Mouse (Mus musculus) forebrain, embryonic 16.5 days (tissue): ENCODE data around the gene Slc12a5. TPM values are rescaled to one million over a fixed set of nuclear protein-coding genes. Genes with fewer than 3 reads are reported as not detected.

Experiments used
- ATAC-seq: fragments of 200-750 bp; cut with Nextera tagmentation; 2 replicates; pipeline ENCODE4 v1.8.0; 2017; ENCODE audit warnings: mild to moderate bottlenecking, moderate library complexity
- H3K27ac ChIP-seq: fragments of 300-500 bp; sonication (generic); 2 replicates; pipeline ENCODE4 v1.5.1; 2014; ENCODE audit warnings: low read length, control low read depth
- H3K27me3 ChIP-seq: fragments of 300-500 bp; sonication (generic); replicated peaks from 2 replicates; pipeline ENCODE4 v1.6.1; 2014; ENCODE audit warnings: low read length; ENCODE audit not compliant: control insufficient read depth, insufficient read depth
- H3K36me3 ChIP-seq: fragments of 300-500 bp; sonication (generic); 2 replicates; pipeline ENCODE4 v1.6.1; 2014; ENCODE audit not compliant: control insufficient read depth, insufficient read depth
- H3K4me1 ChIP-seq: fragments of 300-500 bp; sonication (generic); replicated peaks from 2 replicates; pipeline ENCODE4 v1.6.1; 2014; ENCODE audit warnings: low read length; ENCODE audit not compliant: control insufficient read depth, insufficient read depth
- H3K4me2 ChIP-seq: fragments of 300-500 bp; sonication (generic); 2 replicates; pipeline ENCODE4 v1.6.1; 2014; ENCODE audit warnings: mild to moderate bottlenecking, low read length, control low read depth
- H3K4me3 ChIP-seq: fragments of 300-500 bp; sonication (generic); replicated peaks from 2 replicates; pipeline ENCODE4 v1.5.1; 2014; ENCODE audit warnings: mild to moderate bottlenecking, low read length, control low read depth
- H3K9ac ChIP-seq: fragments of 300-500 bp; sonication (generic); replicated peaks from 2 replicates; pipeline ENCODE4 v1.6.1; 2014; ENCODE audit warnings: low read depth, low read length, control low read depth
- H3K9me3 ChIP-seq: fragments of 300-500 bp; sonication (generic); 2 replicates; pipeline ENCODE4 v1.6.1; 2016; ENCODE audit warnings: low read length; ENCODE audit not compliant: control insufficient read depth
- WGBS: fragments of 180-500 bp; shearing (Covaris S2); extraction: QIAGEN DNeasy Blood & Tissue Kit; methylation state at CpG from one replicate; pipeline ENCODE4 v1.1.7; 2014; 5-methylcytosine and 5-hydroxymethylcytosine counted together
- polyA plus RNA-seq: library from polyadenylated mRNA; unstranded; fragments of >200 nt; fragmentation: Nextera tagmentation; extraction: Ambion mirVana; gene quantifications from 2 replicates; pipeline ENCODE4 v1.2.1, GENCODE M21; 2015

Slc12a5 gene
- polyA plus RNA-seq, 1 experiment from 2014 or later, result 22.4 TPM

- Histone ChIP-seq H3K9me3 (no peaks in the 10 kb centered on the region), H3K27me3 (no peaks in the 10 kb centered on the region), H3K9ac (no peak overlapping the region), H3K4me1 (peaks cover 36% of the 10 kb centered on the region), H3K36me3 (no peaks in the 10 kb centered on the region), H3K27ac (no peak overlapping the region), H3K4me2 (peak overlapping the region; percentile 93), H3K4me3 (peak overlapping the region; percentile 3)
- 38% methylated on average over 3 of the region's 3 CpGs for WGBS
- ATAC-seq, result no peak
Observed at GRCm38 (mm10) chr2:165032533-165032932, 71.9 kb downstream of the Slc12a5 start.

GRCm38 (mm10) chr2:165033306-165033705 lies 72.7 kb downstream of the Slc12a5 start:
- Histone ChIP-seq H3K9me3 (no peaks in the 10 kb centered on the region), H3K27me3 (no peaks in the 10 kb centered on the region), H3K9ac (peak overlapping the region; percentile 99), H3K36me3 (no peaks in the 10 kb centered on the region), H3K4me3 (peak overlapping the region; percentile 99), H3K4me1 (peaks cover 36% of the 10 kb centered on the region), H3K4me2 (peak overlapping the region; percentile 93), H3K27ac (no peak overlapping the region)
- WGBS, result 41% methylated on average over 6 of the region's 6 CpGs
- ATAC-seq, result no peak

- H3K4me2 ChIP-seq, result peak within 1 kb of the TSS; percentile 93
- H3K4me1 ChIP-seq, result peaks cover 33% of the 10 kb centered on the region
- no peaks in the 10 kb centered on the region for H3K36me3 ChIP-seq
- peak within 1 kb of the TSS; percentile 99 for H3K9ac ChIP-seq
- under 1% methylated on average over 85 of the region's 111 CpGs for WGBS
- H3K27ac ChIP-seq, result peak within 1 kb of the TSS; percentile 91
- H3K4me3 ChIP-seq, result peak within 1 kb of the TSS; percentile 99
- H3K9me3 ChIP-seq, result no peaks in the 10 kb centered on the region
- peak; percentile 98 for ATAC-seq
- no peaks in the 10 kb centered on the region for H3K27me3 ChIP-seq
Observed at GRCm38 (mm10) chr2:165034131-165035057, 73.8 kb downstream of the Slc12a5 start, which contains the start of gene Ncoa5. Ncoa5 (minus strand) TSS chr2:165034867.

- H3K4me2 ChIP-seq, result peak overlapping the region; percentile 56
- H3K9ac ChIP-seq, result peak overlapping the region; percentile 99
- 13% methylated on average over 5 of the region's 5 CpGs for WGBS
- no peaks in the 10 kb centered on the region for H3K9me3 ChIP-seq
- no peaks in the 10 kb centered on the region for H3K36me3 ChIP-seq
- peaks cover 33% of the 10 kb centered on the region for H3K4me1 ChIP-seq
- H3K27ac ChIP-seq, result peak overlapping the region; percentile 86
- no peaks in the 10 kb centered on the region for H3K27me3 ChIP-seq
- H3K4me3 ChIP-seq, result peak overlapping the region; percentile 99
- ATAC-seq, result no peak; the same call in 1 of the 2 replicates
Observed at GRCm38 (mm10) chr2:165035058-165035431, 74.4 kb downstream of the Slc12a5 start.

GRCm38 (mm10) chr2:165037415-165037814 lies 76.8 kb downstream of the Slc12a5 start:
- H3K36me3 ChIP-seq, result no peaks in the 10 kb centered on the region
- H3K4me2 ChIP-seq, result no peak overlapping the region
- H3K27me3 ChIP-seq, result no peaks in the 10 kb centered on the region
- no peaks in the 10 kb centered on the region for H3K9me3 ChIP-seq
- no peak overlapping the region for H3K27ac ChIP-seq
- no peak overlapping the region for H3K9ac ChIP-seq
- H3K4me1 ChIP-seq, result peaks cover 19% of the 10 kb centered on the region
- ATAC-seq, result no peak
- H3K4me3 ChIP-seq, result no peak overlapping the region
- WGBS, result 70% methylated on average over 4 of the region's 4 CpGs

GRCm38 (mm10) chr2:165042126-165042525 lies 81.5 kb downstream of the Slc12a5 start:
- H3K27ac ChIP-seq, result no peak overlapping the region
- no peaks in the 10 kb centered on the region for H3K36me3 ChIP-seq
- no peak overlapping the region for H3K4me2 ChIP-seq
- H3K4me3 ChIP-seq, result no peak overlapping the region
- no peak overlapping the region for H3K9ac ChIP-seq
- H3K4me1 ChIP-seq, result peaks cover 7% of the 10 kb centered on the region
- no peak for ATAC-seq
- no peaks in the 10 kb centered on the region for H3K27me3 ChIP-seq
- WGBS, result 84% methylated on average over 5 of the region's 5 CpGs
- H3K9me3 ChIP-seq, result no peaks in the 10 kb centered on the region

- WGBS, result under 1% methylated on average over 17 of the region's 17 CpGs
Observed at GRCm38 (mm10) chr2:165043090-165043636, 82.6 kb downstream of the Slc12a5 start.

GRCm38 (mm10) chr2:165043729-165044128 lies 83.1 kb downstream of the Slc12a5 start:
- ATAC-seq, result peak; percentile 9; the same call in 1 of the 2 replicates
- 41% methylated on average over 2 of the region's 2 CpGs for WGBS
- Histone ChIP-seq H3K36me3 (no peaks in the 10 kb centered on the region), H3K9me3 (no peaks in the 10 kb centered on the region), H3K4me1 (peaks cover 7% of the 10 kb centered on the region), H3K27me3 (no peaks in the 10 kb centered on the region), H3K4me3 (no peak overlapping the region), H3K4me2 (no peak overlapping the region), H3K27ac (peak overlapping the region; percentile 41), H3K9ac (peak overlapping the region; percentile 42; the same call in 1 of the 2 replicates)

More at GRCm38 (mm10) chr2:165043090-165043636, 82.6 kb downstream of the Slc12a5 start:
- peak; percentile 73 for ATAC-seq
- Histone ChIP-seq H3K4me3 (peak overlapping the region; percentile 19; the same call in 1 of the 2 replicates), H3K9me3 (no peaks in the 10 kb centered on the region), H3K27me3 (no peaks in the 10 kb centered on the region), H3K36me3 (no peaks in the 10 kb centered on the region), H3K27ac (peak overlapping the region; percentile 41), H3K4me2 (peak overlapping the region; percentile 50), H3K9ac (peak overlapping the region; percentile 42), H3K4me1 (peaks cover 7% of the 10 kb centered on the region)

- Histone ChIP-seq H3K4me3 (no peak overlapping the region), H3K9ac (no peak overlapping the region), H3K4me1 (peaks cover 3% of the 10 kb centered on the region; the same call in 1 of the 2 replicates), H3K9me3 (no peaks in the 10 kb centered on the region), H3K27me3 (no peaks in the 10 kb centered on the region), H3K36me3 (no peaks in the 10 kb centered on the region), H3K27ac (no peak overlapping the region), H3K4me2 (no peak overlapping the region)
- no peak for ATAC-seq
- 58% methylated on average over 5 of the region's 5 CpGs for WGBS
Observed at GRCm38 (mm10) chr2:165049044-165049443, 88.4 kb downstream of the Slc12a5 start.
